Mouse (Mus musculus): ENCODE data around the gene Lhfpl5. TPM values are rescaled to one million over a fixed set of nuclear protein-coding genes. Genes with fewer than 3 reads are reported as not detected.
"Not testable (repeated sequence)": the region's sequence is repeated elsewhere in the genome, so short reads cannot be mapped to it uniquely, and the experiment has no call there.

Gene Lhfpl5
- polyA plus RNA-seq, 1 experiment from 2014 or later: 2.0 TPM

- peaks cover 2% of the 10 kb centered on the region; the same call in 1 of the 2 replicates for H3K9me3 ChIP-seq (ENCODE audit: control insufficient read depth, low read length)
- no peak overlapping the region for H3K4me2 ChIP-seq (replicated peaks; ENCODE audit: low read depth, low read length)
- H3K36me3 ChIP-seq (ENCODE audit: control insufficient read depth, insufficient read depth, low read length): no peaks in the 10 kb centered on the region
- DNase-seq (ENCODE audit: low spot score) (no peak), ATAC-seq (ENCODE audit: low FRiP score) (no peak)
- H3K9ac ChIP-seq (ENCODE audit: low read depth, low read length): no peak overlapping the region
- H3K4me3 ChIP-seq (ENCODE audit: low read depth, low read length): no peak overlapping the region
- H3K4me1 ChIP-seq (replicated peaks; ENCODE audit: control insufficient read depth, insufficient read depth, low read length): no peaks in the 10 kb centered on the region
- 49% methylated on average over 12 of the region's 12 CpGs for WGBS
- H3K27me3 ChIP-seq (ENCODE audit: control insufficient read depth, insufficient read depth, low read length): no peaks in the 10 kb centered on the region
- H3K27ac ChIP-seq (ENCODE audit: low read depth, low read length): no peak overlapping the region
These were observed 37.6 kb upstream of the Lhfpl5 start for GRCm38 (mm10) chr17:28537881-28538280.

- no peaks in the 10 kb centered on the region for H3K9me3 ChIP-seq (ENCODE audit: control insufficient read depth, low read length)
- no peak for ATAC-seq (ENCODE audit: low FRiP score)
- no peaks in the 10 kb centered on the region for H3K27me3 ChIP-seq (ENCODE audit: control insufficient read depth, insufficient read depth, low read length)
- H3K9ac ChIP-seq (ENCODE audit: low read depth, low read length): no peak overlapping the region
- 97% methylated on average over 1 of the region's 1 CpGs for WGBS
- DNase-seq (ENCODE audit: low spot score): no peak
- no peak overlapping the region for H3K4me2 ChIP-seq (replicated peaks; ENCODE audit: low read depth, low read length)
- H3K4me3 ChIP-seq (ENCODE audit: low read depth, low read length): no peak overlapping the region
- no peaks in the 10 kb centered on the region for H3K36me3 ChIP-seq (ENCODE audit: control insufficient read depth, insufficient read depth, low read length)
- H3K4me1 ChIP-seq (replicated peaks; ENCODE audit: control insufficient read depth, insufficient read depth, low read length): no peaks in the 10 kb centered on the region
- H3K27ac ChIP-seq (ENCODE audit: low read depth, low read length): no peak overlapping the region
These were observed 28.5 kb upstream of the Lhfpl5 start for GRCm38 (mm10) chr17:28546925-28547324.

GRCm38 (mm10) chr17:28548550-28548949 is 26.9 kb upstream of the Lhfpl5 start:
- Histone ChIP-seq H3K27ac (ENCODE audit: low read depth, low read length) (no peak overlapping the region), H3K4me2 (replicated peaks; ENCODE audit: low read depth, low read length) (no peak overlapping the region), H3K9me3 (ENCODE audit: control insufficient read depth, low read length) (no peaks in the 10 kb centered on the region), H3K36me3 (ENCODE audit: control insufficient read depth, insufficient read depth, low read length) (no peaks in the 10 kb centered on the region), H3K9ac (ENCODE audit: low read depth, low read length) (no peak overlapping the region), H3K4me1 (replicated peaks; ENCODE audit: control insufficient read depth, insufficient read depth, low read length) (no peaks in the 10 kb centered on the region), H3K27me3 (ENCODE audit: control insufficient read depth, insufficient read depth, low read length) (no peaks in the 10 kb centered on the region), H3K4me3 (ENCODE audit: low read depth, low read length) (no peak overlapping the region)
- ATAC-seq (ENCODE audit: low FRiP score): no peak
- 73% methylated on average over 11 of the region's 11 CpGs for WGBS
- DNase-seq (ENCODE audit: low spot score): no peak

GRCm38 (mm10) chr17:28549111-28549510 is 26.3 kb upstream of the Lhfpl5 start, which contains the start of gene Clpsl2:
Gene Clpsl2 (plus strand): TSS chr17:28549411.
- no peak within 1 kb of the TSS for H3K4me3 ChIP-seq (ENCODE audit: low read depth, low read length)
- WGBS: 76% methylated on average over 14 of the region's 14 CpGs
- no peak within 1 kb of the TSS for H3K27ac ChIP-seq (ENCODE audit: low read depth, low read length)
- H3K4me2 ChIP-seq (replicated peaks; ENCODE audit: low read depth, low read length): no peak within 1 kb of the TSS
- H3K4me1 ChIP-seq (replicated peaks; ENCODE audit: control insufficient read depth, insufficient read depth, low read length): no peaks in the 10 kb centered on the region
- ATAC-seq (ENCODE audit: low FRiP score): no peak
- no peaks in the 10 kb centered on the region for H3K36me3 ChIP-seq (ENCODE audit: control insufficient read depth, insufficient read depth, low read length)
- no peak for DNase-seq (ENCODE audit: low spot score)
- H3K9ac ChIP-seq (ENCODE audit: low read depth, low read length): no peak within 1 kb of the TSS
- H3K9me3 ChIP-seq (ENCODE audit: control insufficient read depth, low read length): no peaks in the 10 kb centered on the region
- no peaks in the 10 kb centered on the region for H3K27me3 ChIP-seq (ENCODE audit: control insufficient read depth, insufficient read depth, low read length)

- H3K4me2 ChIP-seq (replicated peaks; ENCODE audit: low read depth, low read length): no peak overlapping the region
- ATAC-seq (ENCODE audit: low FRiP score): no peak
- 5% methylated on average over 14 of the region's 14 CpGs for WGBS
These were observed 22.2 kb upstream of the Lhfpl5 start for GRCm38 (mm10) chr17:28553040-28553793.

GRCm38 (mm10) chr17:28554021-28554420 is 21.4 kb upstream of the Lhfpl5 start:
- DNase-seq (ENCODE audit: low spot score); H3K36me3 ChIP-seq (ENCODE audit: control insufficient read depth, insufficient read depth, low read length); H3K4me3 ChIP-seq (ENCODE audit: low read depth, low read length); H3K9ac ChIP-seq (ENCODE audit: low read depth, low read length); H3K4me2 ChIP-seq (replicated peaks; ENCODE audit: low read depth, low read length); H3K9me3 ChIP-seq (ENCODE audit: control insufficient read depth, low read length); H3K27ac ChIP-seq (ENCODE audit: low read depth, low read length); H3K4me1 ChIP-seq (replicated peaks; ENCODE audit: control insufficient read depth, insufficient read depth, low read length); H3K27me3 ChIP-seq (ENCODE audit: control insufficient read depth, insufficient read depth, low read length); ATAC-seq (ENCODE audit: low FRiP score): not testable (repeated sequence)
- WGBS: 91% methylated on average over 4 of the region's 4 CpGs

More at GRCm38 (mm10) chr17:28553040-28553793, 22.2 kb upstream of the Lhfpl5 start:
- DNase-seq (ENCODE audit: low spot score): peak; percentile 78
- Histone ChIP-seq H3K36me3 (ENCODE audit: control insufficient read depth, insufficient read depth, low read length) (no peaks in the 10 kb centered on the region), H3K9ac (ENCODE audit: low read depth, low read length) (no peak overlapping the region), H3K27ac (ENCODE audit: low read depth, low read length) (no peak overlapping the region), H3K4me3 (ENCODE audit: low read depth, low read length) (no peak overlapping the region), H3K9me3 (ENCODE audit: control insufficient read depth, low read length) (no peaks in the 10 kb centered on the region), H3K27me3 (ENCODE audit: control insufficient read depth, insufficient read depth, low read length) (no peaks in the 10 kb centered on the region), H3K4me1 (replicated peaks; ENCODE audit: control insufficient read depth, insufficient read depth, low read length) (no peaks in the 10 kb centered on the region; the same call in 1 of the 2 replicates)

GRCm38 (mm10) chr17:28556635-28557396 is 18.6 kb upstream of the Lhfpl5 start:
- Histone ChIP-seq H3K4me3 (ENCODE audit: low read depth, low read length) (no peak overlapping the region), H3K9ac (ENCODE audit: low read depth, low read length) (no peak overlapping the region), H3K27me3 (ENCODE audit: control insufficient read depth, insufficient read depth, low read length) (no peaks in the 10 kb centered on the region), H3K9me3 (ENCODE audit: control insufficient read depth, low read length) (no peaks in the 10 kb centered on the region), H3K4me2 (replicated peaks; ENCODE audit: low read depth, low read length) (no peak overlapping the region), H3K36me3 (ENCODE audit: control insufficient read depth, insufficient read depth, low read length) (no peaks in the 10 kb centered on the region), H3K4me1 (replicated peaks; ENCODE audit: control insufficient read depth, insufficient read depth, low read length) (no peaks in the 10 kb centered on the region; the same call in 1 of the 2 replicates), H3K27ac (ENCODE audit: low read depth, low read length) (no peak overlapping the region)
- DNase-seq (ENCODE audit: low spot score) (peak; percentile 21), ATAC-seq (ENCODE audit: low FRiP score) (no peak)
- 57% methylated on average over 6 of the region's 6 CpGs for WGBS

- no peak for ATAC-seq (ENCODE audit: low FRiP score)
- Histone ChIP-seq H3K27me3 (ENCODE audit: control insufficient read depth, insufficient read depth, low read length) (no peaks in the 10 kb centered on the region), H3K4me2 (replicated peaks; ENCODE audit: low read depth, low read length) (no peak overlapping the region), H3K4me1 (replicated peaks; ENCODE audit: control insufficient read depth, insufficient read depth, low read length) (no peaks in the 10 kb centered on the region; the same call in 1 of the 2 replicates), H3K9ac (ENCODE audit: low read depth, low read length) (no peak overlapping the region), H3K27ac (ENCODE audit: low read depth, low read length) (no peak overlapping the region), H3K9me3 (ENCODE audit: control insufficient read depth, low read length) (no peaks in the 10 kb centered on the region), H3K36me3 (ENCODE audit: control insufficient read depth, insufficient read depth, low read length) (no peaks in the 10 kb centered on the region), H3K4me3 (ENCODE audit: low read depth, low read length) (no peak overlapping the region)
- no peak for DNase-seq (ENCODE audit: low spot score)
- WGBS: 71% methylated on average over 6 of the region's 6 CpGs
These were observed 17.7 kb upstream of the Lhfpl5 start for GRCm38 (mm10) chr17:28557772-28558171.

Measured in hindbrain, embryonic 11.5 days (tissue).